10 mouse cellular contexts compared by ENCODE assay signal in genomic region chr5:138991734-138992133, GRCm38 (mm10). TPM values are rescaled to one million over a fixed set of nuclear protein-coding genes. Genes with fewer than 3 reads are reported as not detected.
DNase-seq lines count a peak whose midpoint lies in the region; ATAC-seq and TF ChIP-seq lines count a peak whose summit lies in the region.
"Had no signal": no experiment of that assay in that cellular context is flagged by ENCODE, and none has a peak within 500 bp of the region (broad histone marks: within the 10 kb centered on the region; RNA-seq: fewer than 3 reads in every experiment).

No protein-coding gene starts in this region.

- intact Hi-C loops in gastrocnemius, adult 2 months (cut with DNase I), result loop anchor here (5.0 kb wide), 1 partner anchor 59 kb away; no protein-coding TSS in a partner anchor

- no peak for TF ChIP-seq CTCF in gastrocnemius, adult 2 months (IDR thresholded peaks at IDR 0.05)
- TF ChIP-seq CTCF in lung, postnatal 0 days (IDR thresholded peaks at IDR 0.05), result no peak

- no peaks in the 10 kb centered on the region for H3K9me3 ChIP-seq in lung, postnatal 0 days (ENCODE audit: low read length)
- H3K9me3 ChIP-seq in embryonic facial prominence, embryonic 10.5 days, result no peaks in the 10 kb centered on the region
- H3K9me3 ChIP-seq in limb, embryonic 15.5 days, result no peaks in the 10 kb centered on the region
- H3K9me3 ChIP-seq: midbrain, embryonic 15.5 days had no signal

- 0 out of 2 replicates have a peak overlapping the region, but pooled peaks have one; percentile 92 for H3K4me2 ChIP-seq in lung, postnatal 0 days (replicated peaks; ENCODE audit: low read depth, low read length)
- peak overlapping the region; percentile 95; the same call in 1 of the 2 replicates for H3K4me2 ChIP-seq in limb, embryonic 15.5 days

- TF ChIP-seq EP300 in lung, postnatal 0 days (IDR thresholded peaks at IDR 0.05), result no peak

- 66% methylated on average over 4 of the region's 4 CpGs for WGBS in lung, postnatal 0 days
- WGBS in embryonic facial prominence, embryonic 10.5 days, result 5% methylated on average over 4 of the region's 4 CpGs
- 43% methylated on average over 4 of the region's 4 CpGs for WGBS in limb, embryonic 15.5 days

- H3K4me3 ChIP-seq in gastrocnemius, adult 2 months, result peak overlapping the region; percentile 95
- H3K4me3 ChIP-seq in lung, postnatal 0 days (ENCODE audit: low read depth, low read length), result no peak overlapping the region
- H3K4me3 ChIP-seq in embryonic facial prominence, embryonic 10.5 days, result peak overlapping the region; percentile 80
- peak overlapping the region; percentile 77 for H3K4me3 ChIP-seq in limb, embryonic 15.5 days
- H3K4me3 ChIP-seq: midbrain, embryonic 15.5 days had no signal

- peak overlapping the region; percentile 99 for H3K27ac ChIP-seq in gastrocnemius, adult 2 months
- H3K27ac ChIP-seq in lung, postnatal 0 days (ENCODE audit: low read length), result peak overlapping the region; percentile 97; the same call in 1 of the 2 replicates
- no peak overlapping the region; the same call in 1 of the 2 replicates for H3K27ac ChIP-seq in embryonic facial prominence, embryonic 10.5 days (replicated peaks)
- H3K27ac ChIP-seq in limb, embryonic 15.5 days, result no peak overlapping the region
- H3K27ac ChIP-seq: midbrain, embryonic 15.5 days had no signal

- DNase-seq in gastrocnemius, adult 2 months, result no peak
- no peak for DNase-seq in gastrocnemius, adult 8-10 months (ENCODE audit: low spot score in 2 of 2)
- no peak for DNase-seq in lung, postnatal 0 days (ENCODE audit: low spot score)
- no peak for DNase-seq in lung, postnatal 25 days (ENCODE audit: low spot score)
- DNase-seq in embryonic facial prominence, embryonic 10.5 days (ENCODE audit: low spot score), result peak; percentile 45
- DNase-seq in gastrocnemius, postnatal 25 days, result no peak

- no peak for ATAC-seq in lung, postnatal 0 days
- ATAC-seq in limb, embryonic 15.5 days (ENCODE audit: insufficient number of reproducible peaks, low FRiP score, low TSS enrichment, low read depth), result no peak
- ATAC-seq in activated CD4-positive, CD25-positive, alpha-beta regulatory T cell, adult 4 months, result no peak
- ATAC-seq: midbrain, embryonic 15.5 days had no signal

- peaks cover 11% of the 10 kb centered on the region; the same call in 1 of the 2 replicates for H3K27me3 ChIP-seq in lung, postnatal 0 days (replicated peaks; ENCODE audit: insufficient read depth, low read length)
- H3K27me3 ChIP-seq in embryonic facial prominence, embryonic 10.5 days (replicated peaks; ENCODE audit: low read depth, poor library complexity, severe bottlenecking), result peaks cover 85% of the 10 kb centered on the region
- peaks cover 50% of the 10 kb centered on the region for H3K27me3 ChIP-seq in limb, embryonic 15.5 days

- H3K36me3 ChIP-seq in lung, postnatal 0 days (ENCODE audit: insufficient read depth, low read length), result no peaks in the 10 kb centered on the region
- peaks cover 20% of the 10 kb centered on the region for H3K36me3 ChIP-seq in embryonic facial prominence, embryonic 10.5 days (replicated peaks)
- H3K36me3 ChIP-seq in limb, embryonic 15.5 days, result peaks cover 6% of the 10 kb centered on the region; the same call in 1 of the 2 replicates
- H3K36me3 ChIP-seq: midbrain, embryonic 15.5 days had no signal

- peaks cover 36% of the 10 kb centered on the region for H3K4me1 ChIP-seq in lung, postnatal 0 days (ENCODE audit: insufficient read depth, low read depth, low read length)
- peaks cover 63% of the 10 kb centered on the region for H3K4me1 ChIP-seq in embryonic facial prominence, embryonic 10.5 days
- peaks cover 68% of the 10 kb centered on the region for H3K4me1 ChIP-seq in limb, embryonic 15.5 days

- H3K9ac ChIP-seq in lung, postnatal 0 days (replicated peaks; ENCODE audit: low read depth), result no peak overlapping the region
- no peak overlapping the region for H3K9ac ChIP-seq in limb, embryonic 15.5 days
- H3K9ac ChIP-seq: midbrain, embryonic 15.5 days had no signal

RNA-seq across cellular contexts. Expression of gene Pdgfa, which starts 5.4 kb away (rescaled TPM):
- total RNA-seq in gastrocnemius, adult 2 months (2021), result 10 to 100 TPM; 17.8 to 27.4 TPM
- total RNA-seq in gastrocnemius, adult 8-10 months (2022), result 10 to 100 TPM; 19.8 to 32.1 (median 25.2) TPM
- polyA plus RNA-seq in lung, postnatal 0 days (2015; fragmentation: Nextera tagmentation; extraction: Ambion mirVana), result 108 and 114 TPM in 2 replicates
- 30.8 and 33.5 TPM in 2 replicates for polyA plus RNA-seq in embryonic facial prominence, embryonic 10.5 days (2016; fragmentation: Nextera tagmentation; extraction: Ambion mirVana)
- 65.7 and 69.9 TPM in 2 replicates for polyA plus RNA-seq in limb, embryonic 15.5 days (2015; fragmentation: Nextera tagmentation; extraction: Ambion mirVana)
- polyA plus RNA-seq in activated CD4-positive, CD25-positive, alpha-beta regulatory T cell, adult 4 months (2017; shearing (Covaris generic)), result not detected
- 10 to 100 TPM; 22.2 to 22.3 TPM for total RNA-seq in gastrocnemius, postnatal 25 days (2021)
- total RNA-seq: neutrophil, adult 5-6 weeks had no signal

Comparison
In these comparisons a context has a peak if more than half of its experiments do, and no peak if none do; other contexts are left out.
1. H3K27ac ChIP-seq: peak in gastrocnemius, adult 2 months (single experiment) and lung, postnatal 0 days (single experiment); none in embryonic facial prominence, embryonic 10.5 days (single experiment) and limb, embryonic 15.5 days (single experiment).
2. RNA of gene Pdgfa, which starts 5.4 kb away (polyA plus RNA-seq): 108 to 114 TPM in lung, postnatal 0 days, 65.7 to 69.9 TPM in limb, embryonic 15.5 days and 30.8 to 33.5 TPM in embryonic facial prominence, embryonic 10.5 days; not detected in activated CD4-positive, CD25-positive, alpha-beta regulatory T cell, adult 4 months; every median in the first group is over 10 times any median in the second.